Mouse (Mus musculus) kidney, adult 2 months (tissue): ENCODE data around the gene Cpne5.

ENCODE experiments used
- CTCF ChIP-seq: fragments of 200-500 bp; conservative IDR thresholded peaks from 2 replicates; pipeline ENCODE4 v1.5.1; 2011; ENCODE audit warnings: low read depth, mild to moderate bottlenecking, control low read depth, low read length, moderate library complexity, mixed read lengths; ENCODE audit not compliant: insufficient read depth, insufficient read length
- POLR2A ChIP-seq: fragments of 200-500 bp; IDR thresholded peaks from one replicate; pipeline ENCODE4 v1.6.1; 2011; ENCODE audit warnings: low read depth, low read length, control low read depth

GRCm38 (mm10) chr17:29137906-29138305, 100.1 kb downstream of the Cpne5 start:
- TF ChIP-seq CTCF (no peak), POLR2A (no peak)
